Mouse (Mus musculus) ES-Bruce4 (cell line): ENCODE results near the gene Slc35e4. TPM values are rescaled to one million over a fixed set of nuclear protein-coding genes. Genes with fewer than 3 reads are reported as not detected.

Experiments used
- H3K27ac ChIP-seq: 2 replicates; pipeline ENCODE4 v1.5.1; 2012; ENCODE audit warnings: low read length, inconsistent platforms; ENCODE audit not compliant: insufficient read depth
- H3K27me3 ChIP-seq: 2 replicates; pipeline ENCODE4 v1.6.1; 2012; ENCODE audit warnings: mild to moderate bottlenecking, low read length, inconsistent platforms; ENCODE audit not compliant: control insufficient read depth, poor library complexity, insufficient read depth, severe bottlenecking
- H3K36me3 ChIP-seq: 2 replicates; pipeline ENCODE4 v1.6.1; 2012; ENCODE audit warnings: inconsistent platforms, mild to moderate bottlenecking, low read length, moderate library complexity; ENCODE audit not compliant: control insufficient read depth, poor library complexity, insufficient read depth, severe bottlenecking
- H3K4me1 ChIP-seq: one replicate; pipeline ENCODE4 v1.8.1; 2011; ENCODE audit warnings: low read length; ENCODE audit not compliant: control insufficient read depth, insufficient read depth
- H3K4me3 ChIP-seq: 2 replicates; pipeline ENCODE4 v1.5.1; 2011; ENCODE audit warnings: low read depth, mild to moderate bottlenecking, low read length
- H3K9ac ChIP-seq: 2 replicates; pipeline ENCODE4 v1.6.1; 2012; ENCODE audit warnings: low read depth, mild to moderate bottlenecking, inconsistent platforms; ENCODE audit not compliant: poor library complexity, severe bottlenecking
- H3K9me3 ChIP-seq: replicated peaks from 2 replicates; pipeline ENCODE4 v1.6.1; 2012; ENCODE audit warnings: mild to moderate bottlenecking, low read length, inconsistent platforms; ENCODE audit not compliant: control insufficient read depth, poor library complexity, insufficient read depth, severe bottlenecking
- CTCF ChIP-seq: IDR thresholded peaks from one replicate; pipeline ENCODE4 v1.8.1; 2011; ENCODE audit warnings: low read depth, low read length
- EP300 ChIP-seq: IDR thresholded peaks from 2 replicates; pipeline ENCODE4 v1.6.1; 2011; ENCODE audit warnings: low read depth, low read length; ENCODE audit not compliant: insufficient read depth
- POLR2A ChIP-seq: IDR thresholded peaks from one replicate; pipeline ENCODE4 v1.8.1; 2011; ENCODE audit warnings: low read length; ENCODE audit not compliant: insufficient read depth
- polyA plus RNA-seq: library from polyadenylated mRNA; stranded (reverse); fragments of >200 nt; gene quantifications from 2 replicates; pipeline ENCODE4 v1.2.4, GENCODE M21; 2011; ENCODE audit warnings: low read depth; ENCODE audit not compliant: missing spikeins, insufficient read depth, insufficient read length

Slc35e4 gene
- polyA plus RNA-seq, 1 experiment, result 3.1 TPM

- Histone ChIP-seq H3K27me3 (no peaks in the 10 kb centered on the region), H3K9me3 (no peaks in the 10 kb centered on the region), H3K4me1 (no peaks in the 10 kb centered on the region), H3K9ac (peak within 1 kb of the TSS; percentile 37), H3K36me3 (no peaks in the 10 kb centered on the region), H3K27ac (peak within 1 kb of the TSS; percentile 11; the same call in 1 of the 2 replicates), H3K4me3 (peak within 1 kb of the TSS; percentile 77)
- TF ChIP-seq EP300, result peak; percentile 63
- TF ChIP-seq POLR2A, result peak; percentile 10
- no peak for TF ChIP-seq CTCF
Measured at GRCm38 (mm10) chr11:3931511-3932211, 17.2 kb upstream of the Slc35e4 start, which contains the start of gene Tcn2. Tcn2 (minus strand) TSS chr11:3932159.

- no peak overlapping the region for H3K4me3 ChIP-seq
- no peak overlapping the region for H3K27ac ChIP-seq
- no peaks in the 10 kb centered on the region for H3K27me3 ChIP-seq
- TF ChIP-seq EP300 (no peak), CTCF (no peak), POLR2A (no peak)
- H3K9me3 ChIP-seq, result no peaks in the 10 kb centered on the region
- no peaks in the 10 kb centered on the region for H3K4me1 ChIP-seq
- H3K9ac ChIP-seq, result peak overlapping the region; percentile 37
- H3K36me3 ChIP-seq, result no peaks in the 10 kb centered on the region
Measured at GRCm38 (mm10) chr11:3930931-3931330, 16.5 kb upstream of the Slc35e4 start.

- TF ChIP-seq POLR2A (no peak), CTCF (no peak), EP300 (no peak)
- Histone ChIP-seq H3K27me3 (no peaks in the 10 kb centered on the region), H3K36me3 (no peaks in the 10 kb centered on the region), H3K4me3 (no peak overlapping the region), H3K27ac (no peak overlapping the region), H3K9me3 (no peaks in the 10 kb centered on the region), H3K4me1 (no peaks in the 10 kb centered on the region), H3K9ac (no peak overlapping the region)
Measured at GRCm38 (mm10) chr11:3930019-3930418, 15.6 kb upstream of the Slc35e4 start.

GRCm38 (mm10) chr11:3925916-3926315, 11.5 kb upstream of the Slc35e4 start:
- Histone ChIP-seq H3K4me1 (no peaks in the 10 kb centered on the region), H3K36me3 (no peaks in the 10 kb centered on the region), H3K27me3 (no peaks in the 10 kb centered on the region), H3K4me3 (no peak overlapping the region), H3K9ac (no peak overlapping the region), H3K9me3 (no peaks in the 10 kb centered on the region), H3K27ac (no peak overlapping the region)
- no peak for TF ChIP-seq CTCF
- TF ChIP-seq EP300, result no peak
- no peak for TF ChIP-seq POLR2A

- no peak overlapping the region for H3K4me3 ChIP-seq
- TF ChIP-seq EP300 (no peak), CTCF (no peak), POLR2A (no peak)
- H3K4me1 ChIP-seq, result no peaks in the 10 kb centered on the region
- H3K9me3 ChIP-seq, result no peaks in the 10 kb centered on the region
- H3K9ac ChIP-seq, result no peak overlapping the region
- H3K36me3 ChIP-seq, result no peaks in the 10 kb centered on the region
- no peak overlapping the region for H3K27ac ChIP-seq
- no peaks in the 10 kb centered on the region for H3K27me3 ChIP-seq
Measured at GRCm38 (mm10) chr11:3922731-3923130, 8.3 kb upstream of the Slc35e4 start.

GRCm38 (mm10) chr11:3922115-3922514, 7.7 kb upstream of the Slc35e4 start:
- no peaks in the 10 kb centered on the region for H3K27me3 ChIP-seq
- H3K36me3 ChIP-seq, result no peaks in the 10 kb centered on the region
- H3K4me1 ChIP-seq, result no peaks in the 10 kb centered on the region
- H3K4me3 ChIP-seq, result no peak overlapping the region
- no peaks in the 10 kb centered on the region for H3K9me3 ChIP-seq
- no peak for TF ChIP-seq POLR2A
- TF ChIP-seq EP300, result no peak
- TF ChIP-seq CTCF, result no peak
- no peak overlapping the region for H3K9ac ChIP-seq
- H3K27ac ChIP-seq, result no peak overlapping the region
